Comparison of ENCODE assay signal across 8 mouse cellular contexts in the genomic region with DNA sequence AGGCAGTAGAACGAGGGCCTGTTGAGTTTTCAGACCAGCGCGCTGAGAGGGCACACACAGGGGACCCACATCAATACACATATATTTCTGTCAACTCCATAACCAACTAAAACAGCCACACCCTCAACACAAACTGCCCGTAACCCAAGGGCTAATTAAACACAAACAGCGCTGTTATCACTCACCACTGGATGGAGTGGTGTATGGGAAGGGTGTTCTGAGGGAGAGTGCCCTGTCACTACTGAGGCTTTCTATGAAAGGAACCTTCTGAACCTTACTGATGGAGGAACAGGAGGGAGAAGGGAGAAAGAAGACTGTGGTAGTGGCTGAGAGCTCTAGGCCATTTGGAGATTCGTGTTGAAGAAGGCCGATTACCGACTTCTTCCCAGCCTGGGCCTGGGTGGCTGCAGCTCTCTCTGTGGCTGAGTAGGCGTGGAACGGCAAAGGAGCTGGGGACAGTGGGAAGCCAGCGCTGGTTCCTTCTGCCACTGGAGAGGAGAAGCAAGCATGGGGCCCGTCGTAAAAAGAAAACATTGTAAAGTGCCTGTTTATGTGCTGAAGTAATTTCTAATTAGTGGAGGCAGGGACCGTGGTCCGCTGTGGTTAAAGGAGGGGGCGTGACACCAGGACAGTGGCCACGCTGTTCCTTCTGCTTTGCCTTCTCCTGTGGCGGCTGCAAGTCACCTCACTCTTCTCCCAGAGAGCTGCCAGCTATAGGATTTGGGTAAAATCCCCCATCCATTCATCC.
DNase-seq lines count a peak whose midpoint lies in the region; ATAC-seq lines count a peak whose summit lies in the region.
"Had no signal": no experiment of that assay in that cellular context is flagged by ENCODE, and none has a peak within 500 bp of the region (broad histone marks: within the 10 kb centered on the region; RNA-seq: fewer than 3 reads in every experiment).

No protein-coding gene starts in this region.

- H3K9ac ChIP-seq in embryonic facial prominence, embryonic 15.5 days: no peak overlapping the region
- H3K9ac ChIP-seq in hindbrain, embryonic 15.5 days: no peak overlapping the region
- 0 out of 2 replicates have a peak overlapping the region, but pooled peaks have one; percentile 15 for H3K9ac ChIP-seq in neural tube, embryonic 11.5 days (ENCODE audit: low read length)
- H3K9ac ChIP-seq: stomach, embryonic 15.5 days had no signal

- no peak overlapping the region for H3K27ac ChIP-seq in embryonic facial prominence, embryonic 15.5 days (replicated peaks)
- no peak overlapping the region for H3K27ac ChIP-seq in hindbrain, embryonic 15.5 days (replicated peaks)
- H3K27ac ChIP-seq in neural tube, embryonic 11.5 days (ENCODE audit: low read depth, low read length): 0 out of 2 replicates have a peak overlapping the region, but pooled peaks have one; percentile 6
- H3K27ac ChIP-seq: stomach, embryonic 15.5 days had no signal

- DNase-seq in kidney, postnatal 10 days: peak; percentile 16
- no peak for DNase-seq in kidney, postnatal 25 days
- DNase-seq in neural tube, embryonic 11.5 days (ENCODE audit: low spot score): peak; percentile 24
- no peak for DNase-seq in urinary bladder, postnatal 36 days (ENCODE audit: low spot score in 2 of 2)
- DNase-seq in gastrocnemius, adult 8-10 months (ENCODE audit: low spot score in 2 of 2): no peak

- H3K4me2 ChIP-seq in embryonic facial prominence, embryonic 15.5 days (replicated peaks): peak overlapping the region; percentile 17; the same call in 1 of the 2 replicates
- peak overlapping the region; percentile 23; the same call in 1 of the 2 replicates for H3K4me2 ChIP-seq in hindbrain, embryonic 15.5 days
- H3K4me2 ChIP-seq in neural tube, embryonic 11.5 days (ENCODE audit: low read depth): peak overlapping the region; percentile 35
- H3K4me2 ChIP-seq: stomach, embryonic 15.5 days had no signal

- no peaks in the 10 kb centered on the region for H3K36me3 ChIP-seq in embryonic facial prominence, embryonic 15.5 days
- H3K36me3 ChIP-seq in hindbrain, embryonic 15.5 days: no peaks in the 10 kb centered on the region
- H3K36me3 ChIP-seq in neural tube, embryonic 11.5 days (ENCODE audit: control insufficient read depth, insufficient read depth, low read length): no peaks in the 10 kb centered on the region
- H3K36me3 ChIP-seq: stomach, embryonic 15.5 days had no signal

- no peak for ATAC-seq in embryonic facial prominence, embryonic 15.5 days (ENCODE audit: insufficient number of reproducible peaks, low FRiP score, low TSS enrichment, low read depth)
- no peak for ATAC-seq in hindbrain, embryonic 15.5 days (ENCODE audit: low FRiP score, low read depth)
- peak; percentile 45; the same call in 1 of the 2 replicates for ATAC-seq in neural tube, embryonic 11.5 days (ENCODE audit: insufficient read depth, low FRiP score, low TSS enrichment)

- no peak overlapping the region for H3K4me3 ChIP-seq in embryonic facial prominence, embryonic 15.5 days (replicated peaks)
- no peak overlapping the region for H3K4me3 ChIP-seq in hindbrain, embryonic 15.5 days
- no peak overlapping the region for H3K4me3 ChIP-seq in neural tube, embryonic 11.5 days (ENCODE audit: low read depth, low read length)
- H3K4me3 ChIP-seq: stomach, embryonic 15.5 days had no signal

- no peaks in the 10 kb centered on the region for H3K27me3 ChIP-seq in embryonic facial prominence, embryonic 15.5 days
- no peaks in the 10 kb centered on the region for H3K27me3 ChIP-seq in hindbrain, embryonic 15.5 days
- no peaks in the 10 kb centered on the region for H3K27me3 ChIP-seq in neural tube, embryonic 11.5 days (ENCODE audit: control insufficient read depth, insufficient read depth, low read length)
- H3K27me3 ChIP-seq: stomach, embryonic 15.5 days had no signal

- 37% methylated on average over 18 of the region's 18 CpGs for WGBS in embryonic facial prominence, embryonic 15.5 days
- WGBS in hindbrain, embryonic 15.5 days: 45% methylated on average over 18 of the region's 18 CpGs
- WGBS in neural tube, embryonic 11.5 days: 21% methylated on average over 18 of the region's 18 CpGs

- peaks cover 14% of the 10 kb centered on the region for H3K4me1 ChIP-seq in embryonic facial prominence, embryonic 15.5 days
- H3K4me1 ChIP-seq in hindbrain, embryonic 15.5 days (replicated peaks): peaks cover 7% of the 10 kb centered on the region
- H3K4me1 ChIP-seq in neural tube, embryonic 11.5 days (ENCODE audit: control insufficient read depth, insufficient read depth, low read length): peaks cover 6% of the 10 kb centered on the region

- no peaks in the 10 kb centered on the region for H3K9me3 ChIP-seq in embryonic facial prominence, embryonic 15.5 days (replicated peaks)
- no peaks in the 10 kb centered on the region for H3K9me3 ChIP-seq in hindbrain, embryonic 15.5 days
- no peaks in the 10 kb centered on the region for H3K9me3 ChIP-seq in neural tube, embryonic 11.5 days (ENCODE audit: control insufficient read depth, low read length)
- H3K9me3 ChIP-seq: stomach, embryonic 15.5 days had no signal

Comparison
In these comparisons a context has a peak if more than half of its experiments do, and no peak if none do; other contexts are left out.
1. DNase-seq: peak in kidney, postnatal 10 days (single experiment) and neural tube, embryonic 11.5 days (single experiment); none in kidney, postnatal 25 days (0 of 2), urinary bladder, postnatal 36 days (0 of 2) and gastrocnemius, adult 8-10 months (0 of 2).
2. Peak in every context shown above with its lines, with median percentiles within 50 percentile points of each other: H3K4me2 ChIP-seq.